ENCODE assay signal across 9 mouse cellular contexts in the genomic region with DNA sequence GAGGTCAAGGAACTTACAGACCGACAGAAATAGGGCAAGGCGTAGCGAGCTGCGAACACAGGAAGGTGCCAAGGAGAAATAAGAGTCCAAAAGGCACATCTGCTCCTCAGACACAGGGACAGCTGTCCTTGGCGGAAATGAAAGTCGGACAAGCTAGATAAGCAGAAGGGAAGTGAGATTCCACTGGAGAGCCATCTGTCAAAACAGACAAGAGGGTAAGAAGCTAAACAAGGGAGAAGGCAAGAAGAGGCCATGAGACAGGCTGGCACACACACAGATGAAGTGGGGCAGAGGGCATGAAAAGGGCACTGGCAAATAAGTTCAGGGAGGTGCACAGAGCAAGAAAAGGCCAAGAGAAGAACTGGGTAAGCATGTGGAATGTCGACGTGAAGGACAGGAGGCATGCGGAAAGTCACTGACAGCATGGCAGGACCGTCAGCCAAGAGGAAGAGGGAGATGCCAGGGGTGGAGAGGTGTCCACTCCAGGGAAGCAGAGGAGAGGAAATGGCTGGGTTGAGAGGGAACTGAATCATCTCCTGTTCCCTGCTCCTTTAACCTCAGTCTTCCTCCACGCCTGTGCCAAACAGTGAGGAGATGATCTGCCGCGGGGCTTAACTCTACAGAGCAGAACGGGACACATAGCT.
DNase-seq lines count a peak whose midpoint lies in the region; ATAC-seq and TF ChIP-seq lines count a peak whose summit lies in the region.
"Had no signal": no experiment of that assay in that cellular context is flagged by ENCODE, and none has a peak within 500 bp of the region (broad histone marks: within the 10 kb centered on the region; RNA-seq: fewer than 3 reads in every experiment).

No protein-coding gene starts in this region.

- no peaks in the 10 kb centered on the region for H3K27me3 ChIP-seq in midbrain, postnatal 0 days (ENCODE audit: insufficient read depth, low read length)
- no peaks in the 10 kb centered on the region for H3K27me3 ChIP-seq in midbrain, embryonic 15.5 days (replicated peaks)
- H3K27me3 ChIP-seq in lung, embryonic 16.5 days (ENCODE audit: control insufficient read depth, insufficient read depth, low read depth, low read length), result no peaks in the 10 kb centered on the region
- H3K27me3 ChIP-seq: limb, embryonic 12.5 days had no signal

- no peak overlapping the region for H3K9ac ChIP-seq in midbrain, postnatal 0 days (replicated peaks; ENCODE audit: low read length, poor library complexity, severe bottlenecking)
- no peak overlapping the region for H3K9ac ChIP-seq in midbrain, embryonic 15.5 days
- H3K9ac ChIP-seq in lung, embryonic 16.5 days (ENCODE audit: low read length), result no peak overlapping the region
- H3K9ac ChIP-seq: limb, embryonic 12.5 days had no signal

- 84% methylated on average over 14 of the region's 14 CpGs for WGBS in midbrain, postnatal 0 days
- 86% methylated on average over 14 of the region's 14 CpGs for WGBS in midbrain, embryonic 15.5 days
- 34% methylated on average over 14 of the region's 14 CpGs for WGBS in lung, embryonic 16.5 days

- no peak overlapping the region for H3K4me3 ChIP-seq in midbrain, postnatal 0 days (ENCODE audit: low read depth, low read length)
- no peak overlapping the region for H3K4me3 ChIP-seq in midbrain, embryonic 15.5 days
- H3K4me3 ChIP-seq in lung, embryonic 16.5 days (ENCODE audit: low read length), result no peak overlapping the region
- H3K4me3 ChIP-seq: limb, embryonic 12.5 days had no signal

- no peak for ATAC-seq in midbrain, postnatal 0 days (ENCODE audit: low FRiP score)
- ATAC-seq in midbrain, embryonic 15.5 days (replicated peaks), result no peak
- ATAC-seq in lung, embryonic 16.5 days (ENCODE audit: low read depth), result peak; percentile 88

- peak; percentile 39 for DNase-seq in midbrain, postnatal 0 days (ENCODE audit: low spot score)
- peak; percentile 19 for DNase-seq in embryo, embryonic 10.5 days (ENCODE audit: low spot score)
- peak; percentile 58 for DNase-seq in kidney, adult 11 months
- no peak for DNase-seq in spleen, postnatal 14 days (ENCODE audit: low spot score in 2 of 2)
- no peak for DNase-seq in frontal cortex, postnatal 36 days (ENCODE audit: low spot score in 2 of 2)
- no peak for DNase-seq in layer of hippocampus, postnatal 10 days (ENCODE audit: low spot score in 2 of 2)

- no peaks in the 10 kb centered on the region for H3K9me3 ChIP-seq in midbrain, postnatal 0 days (ENCODE audit: low read length)
- H3K9me3 ChIP-seq in midbrain, embryonic 15.5 days, result no peaks in the 10 kb centered on the region
- H3K9me3 ChIP-seq in lung, embryonic 16.5 days (ENCODE audit: control insufficient read depth, low read length), result no peaks in the 10 kb centered on the region
- H3K9me3 ChIP-seq: limb, embryonic 12.5 days had no signal

- TF ChIP-seq CTCF in midbrain, postnatal 0 days (IDR thresholded peaks at IDR 0.05), result no peak

- no peaks in the 10 kb centered on the region for H3K4me1 ChIP-seq in midbrain, postnatal 0 days (ENCODE audit: insufficient read depth, low read length)
- no peaks in the 10 kb centered on the region for H3K4me1 ChIP-seq in midbrain, embryonic 15.5 days
- H3K4me1 ChIP-seq in lung, embryonic 16.5 days (replicated peaks; ENCODE audit: control insufficient read depth, insufficient read depth, low read length), result 0 out of 2 replicates have a peak, but pooled peaks cover 3% of the 10 kb centered on the region
- H3K4me1 ChIP-seq: limb, embryonic 12.5 days had no signal

- no peak overlapping the region for H3K27ac ChIP-seq in midbrain, postnatal 0 days (ENCODE audit: low read depth, low read length)
- H3K27ac ChIP-seq in midbrain, embryonic 15.5 days, result no peak overlapping the region
- no peak overlapping the region for H3K27ac ChIP-seq in lung, embryonic 16.5 days (ENCODE audit: low read length)
- H3K27ac ChIP-seq: limb, embryonic 12.5 days had no signal

- H3K4me2 ChIP-seq in midbrain, postnatal 0 days (ENCODE audit: low read depth, low read length, poor library complexity, severe bottlenecking), result no peak overlapping the region
- no peak overlapping the region for H3K4me2 ChIP-seq in midbrain, embryonic 15.5 days
- no peak overlapping the region for H3K4me2 ChIP-seq in lung, embryonic 16.5 days (ENCODE audit: low read depth, low read length)
- H3K4me2 ChIP-seq: limb, embryonic 12.5 days had no signal

- H3K36me3 ChIP-seq in midbrain, postnatal 0 days (ENCODE audit: insufficient read depth, low read length), result no peaks in the 10 kb centered on the region
- H3K36me3 ChIP-seq in midbrain, embryonic 15.5 days (replicated peaks), result no peaks in the 10 kb centered on the region
- H3K36me3 ChIP-seq in lung, embryonic 16.5 days (ENCODE audit: control insufficient read depth, insufficient read depth, low read length), result no peaks in the 10 kb centered on the region
- H3K36me3 ChIP-seq: limb, embryonic 12.5 days had no signal

Comparison
In these comparisons a context has a peak if more than half of its experiments do, and no peak if none do; other contexts are left out.
1. DNase-seq: peak in midbrain, postnatal 0 days (single experiment), embryo, embryonic 10.5 days (single experiment) and kidney, adult 11 months (single experiment); none in spleen, postnatal 14 days (0 of 2), frontal cortex, postnatal 36 days (0 of 2) and layer of hippocampus, postnatal 10 days (0 of 2).